Mouse (Mus musculus): ENCODE measurements around the gene Pcgf2. TPM values are rescaled to one million over a fixed set of nuclear protein-coding genes. Genes with fewer than 3 reads are reported as not detected.
"Not testable (repeated sequence)": the region's sequence is repeated elsewhere in the genome, so short reads cannot be mapped to it uniquely, and the experiment has no call there.

Pcgf2 gene
- polyA plus RNA-seq, 1 experiment from 2014 or later = 1.4 TPM

DNA sequence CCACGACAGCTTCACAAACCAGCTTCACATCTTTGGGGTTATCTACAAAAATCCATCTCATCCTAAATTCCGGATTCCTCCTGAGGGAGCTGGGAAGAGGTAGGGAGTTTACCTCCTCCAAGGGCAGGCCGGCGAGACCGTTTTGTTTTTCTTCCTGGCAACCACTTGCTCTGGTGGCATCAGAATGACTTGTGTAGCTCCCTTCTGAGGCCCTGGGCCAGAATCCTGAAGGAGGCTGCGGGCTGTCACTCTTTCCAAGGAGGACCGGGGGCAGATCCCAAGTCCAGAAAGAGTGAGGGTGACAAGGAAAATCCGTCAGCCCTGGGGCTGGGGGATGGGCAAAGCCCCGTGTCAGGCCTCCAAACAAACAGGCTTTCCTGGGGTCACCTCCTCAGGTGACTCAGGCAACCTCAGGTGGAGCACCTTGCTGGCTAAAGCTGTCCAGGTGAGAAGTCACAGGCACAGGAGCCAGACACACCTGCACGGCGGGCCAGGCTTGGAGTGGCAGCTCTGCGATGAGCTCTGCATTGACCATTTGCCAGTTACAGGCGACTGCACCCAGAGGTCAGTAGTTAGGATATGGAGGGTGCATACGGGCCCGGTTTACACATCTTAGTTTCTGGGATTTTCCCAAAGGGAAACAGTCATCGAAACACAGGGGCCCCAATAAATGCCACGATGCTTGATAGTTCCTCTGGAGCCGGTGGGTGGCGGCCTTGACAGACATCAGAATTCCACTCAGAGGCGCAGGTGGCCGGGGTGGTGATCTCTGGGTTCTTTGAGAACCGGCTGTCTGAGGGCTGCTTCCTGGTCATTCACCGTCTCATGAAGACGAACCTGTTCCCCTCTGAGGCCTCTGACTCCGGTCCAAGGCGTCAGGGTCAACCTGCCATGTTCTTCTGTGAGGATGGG lies 17.3 kb upstream of the Pcgf2 start:
- Histone ChIP-seq H3K9me3 (replicated peaks) (no peaks in the 10 kb centered on the region), H3K4me1 (replicated peaks) (peaks cover 9% of the 10 kb centered on the region), H3K9ac (no peak overlapping the region), H3K4me2 (no peak overlapping the region; the same call in 1 of the 2 replicates), H3K36me3 (replicated peaks) (peaks cover 56% of the 10 kb centered on the region), H3K4me3 (replicated peaks) (no peak overlapping the region), H3K27ac (replicated peaks) (0 out of 2 replicates have a peak overlapping the region, but pooled peaks have one; percentile 14), H3K27me3 (no peaks in the 10 kb centered on the region)
- ATAC-seq (ENCODE audit: insufficient read depth) = no peak
- WGBS (ENCODE audit: insufficient replicate concordance) = 73% methylated on average over 26 of the region's 26 CpGs

DNA sequence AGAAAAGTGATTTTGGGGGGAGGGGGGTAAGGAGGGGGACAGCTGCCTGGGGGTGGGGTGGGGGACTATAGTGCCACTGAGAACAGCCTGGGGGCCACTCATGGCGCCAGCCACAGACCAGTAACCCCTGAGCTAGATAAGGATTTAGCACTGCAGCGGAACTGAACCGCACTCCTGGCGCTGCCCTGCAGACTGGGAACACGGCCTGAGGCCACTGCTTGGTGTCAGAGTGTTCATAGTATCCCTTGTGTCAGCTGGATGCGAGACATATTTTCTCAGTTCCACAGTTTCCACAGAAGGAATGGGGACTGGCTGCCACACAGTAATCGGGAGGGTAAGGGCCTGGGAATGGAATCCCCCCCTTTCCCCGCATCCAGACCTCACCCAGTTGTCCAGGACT lies 15.7 kb upstream of the Pcgf2 start:
- H3K36me3 ChIP-seq (replicated peaks) = peaks cover 55% of the 10 kb centered on the region

DNA sequence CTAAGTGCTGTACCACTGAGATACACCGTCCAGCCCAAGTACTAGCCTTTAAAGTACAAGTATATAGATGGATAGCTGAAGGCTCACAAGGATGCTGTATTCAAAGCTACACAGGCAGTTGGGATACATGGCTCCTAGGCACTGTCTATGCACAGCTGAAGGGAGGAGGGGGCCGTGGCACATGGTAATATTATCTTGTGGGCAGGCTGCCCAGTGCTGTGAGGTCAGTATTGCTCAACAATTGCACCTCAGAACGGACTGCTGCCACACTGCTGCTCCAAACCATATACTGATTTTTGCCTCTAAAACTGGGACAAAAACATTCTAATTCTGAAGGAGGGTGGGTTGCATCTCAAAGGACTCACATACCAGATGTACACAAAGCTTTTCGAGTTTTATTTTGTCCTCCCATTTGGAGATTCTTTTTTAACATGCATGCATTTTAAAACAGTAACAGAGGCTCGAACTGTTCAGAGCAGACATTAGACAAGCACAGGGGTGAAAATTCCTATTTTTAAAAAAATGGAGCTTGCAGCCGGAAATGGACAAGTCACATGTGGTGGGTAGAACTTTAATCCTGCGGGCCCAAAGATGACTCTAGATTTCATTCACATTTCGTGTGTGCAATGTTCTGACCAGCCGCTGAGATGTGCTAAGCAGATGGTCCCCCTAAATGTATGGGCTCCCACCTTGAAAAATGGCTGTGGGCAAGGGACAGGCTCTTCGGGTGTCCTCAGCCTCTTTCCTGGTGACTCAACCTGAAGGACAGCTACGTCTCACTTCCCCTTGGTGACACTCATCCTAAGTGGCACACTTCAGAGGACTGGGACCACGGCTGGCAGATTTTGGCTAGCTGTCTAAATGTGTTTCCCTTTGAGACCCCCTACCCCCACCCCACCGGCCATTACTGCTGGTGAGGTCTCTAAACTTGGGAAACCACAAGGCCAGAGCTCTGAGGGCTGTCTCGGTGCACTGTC lies 14.8 kb upstream of the Pcgf2 start:
- ATAC-seq (ENCODE audit: insufficient read depth) = no peak
- WGBS (ENCODE audit: insufficient replicate concordance) = 67% methylated on average over 14 of the region's 14 CpGs
- Histone ChIP-seq H3K36me3 (replicated peaks) (peaks cover 49% of the 10 kb centered on the region), H3K4me1 (replicated peaks) (peaks cover 9% of the 10 kb centered on the region), H3K4me2 (no peak overlapping the region), H3K9ac (no peak overlapping the region), H3K9me3 (replicated peaks) (no peaks in the 10 kb centered on the region), H3K27ac (replicated peaks) (no peak overlapping the region), H3K4me3 (replicated peaks) (no peak overlapping the region), H3K27me3 (no peaks in the 10 kb centered on the region)

More for the DNA sequence above, 15.7 kb upstream of the Pcgf2 start:
- Histone ChIP-seq H3K4me1 (replicated peaks) (peaks cover 9% of the 10 kb centered on the region), H3K9me3 (replicated peaks) (no peaks in the 10 kb centered on the region), H3K4me2 (no peak overlapping the region), H3K4me3 (replicated peaks) (no peak overlapping the region), H3K27ac (replicated peaks) (no peak overlapping the region), H3K27me3 (no peaks in the 10 kb centered on the region), H3K9ac (no peak overlapping the region)
- no peak for ATAC-seq (ENCODE audit: insufficient read depth)
- 70% methylated on average over 8 of the region's 8 CpGs for WGBS (ENCODE audit: insufficient replicate concordance)

GRCm38 (mm10) chr11:97714356-97714755 lies 14.1 kb upstream of the Pcgf2 start:
- no peak for ATAC-seq (ENCODE audit: insufficient read depth)
- Histone ChIP-seq H3K9ac (no peak overlapping the region), H3K4me2 (no peak overlapping the region), H3K27ac (replicated peaks) (no peak overlapping the region), H3K36me3 (replicated peaks) (peaks cover 43% of the 10 kb centered on the region), H3K4me3 (replicated peaks) (no peak overlapping the region), H3K4me1 (replicated peaks) (peaks cover 8% of the 10 kb centered on the region), H3K27me3 (no peaks in the 10 kb centered on the region), H3K9me3 (replicated peaks) (no peaks in the 10 kb centered on the region)
- 88% methylated on average over 3 of the region's 3 CpGs for WGBS (ENCODE audit: insufficient replicate concordance)

DNA sequence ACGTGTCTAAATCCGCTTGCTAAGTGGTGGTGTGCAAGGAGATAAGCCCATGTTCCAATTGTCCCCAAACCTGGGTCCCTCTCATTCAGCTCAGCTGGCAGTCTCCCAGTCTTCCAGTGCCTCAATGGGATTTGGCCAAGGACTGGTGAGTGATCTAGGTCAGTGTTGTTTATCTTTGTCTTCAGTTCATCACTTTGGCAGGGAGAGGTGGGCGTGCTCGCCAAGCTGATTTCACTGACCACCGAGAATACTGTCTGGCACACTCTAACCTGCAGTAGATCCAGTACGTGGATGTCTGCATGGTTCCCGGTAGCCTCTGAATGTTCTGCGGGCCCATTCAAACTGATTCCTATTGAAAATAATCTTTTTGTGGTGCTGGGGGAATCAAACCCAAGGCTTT lies 13.6 kb upstream of the Pcgf2 start:
- 77% methylated on average over 8 of the region's 8 CpGs for WGBS (ENCODE audit: insufficient replicate concordance)

GRCm38 (mm10) chr11:97712286-97712685 lies 12.0 kb upstream of the Pcgf2 start:
- Histone ChIP-seq H3K4me3 (replicated peaks) (no peak overlapping the region), H3K36me3 (replicated peaks) (peaks cover 60% of the 10 kb centered on the region), H3K27me3 (no peaks in the 10 kb centered on the region), H3K9me3 (replicated peaks) (no peaks in the 10 kb centered on the region), H3K27ac (replicated peaks) (no peak overlapping the region), H3K4me2 (no peak overlapping the region), H3K9ac (no peak overlapping the region), H3K4me1 (replicated peaks) (peaks cover 4% of the 10 kb centered on the region; the same call in 1 of the 2 replicates)
- ATAC-seq (ENCODE audit: insufficient read depth) = no peak
- 86% methylated on average over 15 of the region's 15 CpGs for WGBS (ENCODE audit: insufficient replicate concordance)

More for the DNA sequence above, 13.6 kb upstream of the Pcgf2 start:
- no peak overlapping the region for H3K4me2 ChIP-seq
- no peaks in the 10 kb centered on the region for H3K27me3 ChIP-seq
- H3K36me3 ChIP-seq (replicated peaks) = peaks cover 44% of the 10 kb centered on the region
- ATAC-seq (ENCODE audit: insufficient read depth) = no peak
- H3K9ac ChIP-seq = no peak overlapping the region
- no peaks in the 10 kb centered on the region for H3K9me3 ChIP-seq (replicated peaks)
- H3K4me3 ChIP-seq (replicated peaks) = no peak overlapping the region
- no peak overlapping the region for H3K27ac ChIP-seq (replicated peaks)
- peaks cover 4% of the 10 kb centered on the region for H3K4me1 ChIP-seq (replicated peaks)

- peaks cover 4% of the 10 kb centered on the region; the same call in 1 of the 2 replicates for H3K4me1 ChIP-seq (replicated peaks)
- no peaks in the 10 kb centered on the region for H3K9me3 ChIP-seq (replicated peaks)
- no peak overlapping the region for H3K4me3 ChIP-seq (replicated peaks)
- ATAC-seq (ENCODE audit: insufficient read depth) = no peak
- H3K9ac ChIP-seq = no peak overlapping the region
- 59% methylated on average over 13 of the region's 13 CpGs for WGBS (ENCODE audit: insufficient replicate concordance)
- no peak overlapping the region for H3K27ac ChIP-seq (replicated peaks)
- peaks cover 69% of the 10 kb centered on the region for H3K36me3 ChIP-seq (replicated peaks)
- no peaks in the 10 kb centered on the region for H3K27me3 ChIP-seq
- H3K4me2 ChIP-seq = no peak overlapping the region
Measured at GRCm38 (mm10) chr11:97711200-97711900, 11.1 kb upstream of the Pcgf2 start.

GRCm38 (mm10) chr11:97710067-97710466 lies 9.8 kb upstream of the Pcgf2 start:
- not testable (repeated sequence) for H3K9ac ChIP-seq; H3K27ac ChIP-seq (replicated peaks); H3K27me3 ChIP-seq; ATAC-seq (ENCODE audit: insufficient read depth); H3K4me1 ChIP-seq (replicated peaks); H3K9me3 ChIP-seq (replicated peaks); H3K4me2 ChIP-seq; H3K4me3 ChIP-seq (replicated peaks)
- 59% methylated on average over 2 of the region's 2 CpGs for WGBS (ENCODE audit: insufficient replicate concordance)
- H3K36me3 ChIP-seq (replicated peaks) = peaks cover 79% of the 10 kb centered on the region

- peaks cover 31% of the 10 kb centered on the region for H3K36me3 ChIP-seq (replicated peaks)
Measured at GRCm38 (mm10) chr11:97703039-97703826, 2.9 kb upstream of the Pcgf2 start, which contains the start of gene Psmb3. Gene Psmb3 (plus strand): TSS chr11:97703399.

GRCm38 (mm10) chr11:97702393-97702745 lies 2.1 kb upstream of the Pcgf2 start:
- no peak for ATAC-seq (ENCODE audit: insufficient read depth)
- WGBS (ENCODE audit: insufficient replicate concordance) = under 1% methylated on average over 24 of the region's 24 CpGs
- peak overlapping the region; percentile 77 for H3K27ac ChIP-seq (replicated peaks)

More at GRCm38 (mm10) chr11:97703039-97703826, 2.9 kb upstream of the Pcgf2 start, which contains the start of gene Psmb3:
- Histone ChIP-seq H3K4me2 (peak within 1 kb of the TSS; percentile 92), H3K27me3 (peaks cover 46% of the 10 kb centered on the region), H3K9me3 (replicated peaks) (no peaks in the 10 kb centered on the region), H3K9ac (peak within 1 kb of the TSS; percentile 82), H3K4me1 (replicated peaks) (peaks cover 62% of the 10 kb centered on the region), H3K4me3 (replicated peaks) (peak within 1 kb of the TSS; percentile 91), H3K27ac (replicated peaks) (peak within 1 kb of the TSS; percentile 77)
- WGBS (ENCODE audit: insufficient replicate concordance) = under 1% methylated on average over 35 of the region's 35 CpGs
- ATAC-seq (ENCODE audit: insufficient read depth) = peak; percentile 90

More at GRCm38 (mm10) chr11:97702393-97702745, 2.1 kb upstream of the Pcgf2 start:
- Histone ChIP-seq H3K4me1 (replicated peaks) (peaks cover 69% of the 10 kb centered on the region), H3K36me3 (replicated peaks) (peaks cover 23% of the 10 kb centered on the region), H3K9ac (peak overlapping the region; percentile 60), H3K4me2 (peak overlapping the region; percentile 92), H3K27me3 (peaks cover 55% of the 10 kb centered on the region), H3K9me3 (replicated peaks) (no peaks in the 10 kb centered on the region), H3K4me3 (replicated peaks) (peak overlapping the region; percentile 91)

Measured in liver, embryonic 15.5 days (tissue).